Mouse (Mus musculus) Muller cell, postnatal 12 days (primary cell): Measurements from ENCODE around the gene Zfp689.
A peak's percentile ranks its signal among the peaks of the same experiment; 100 is the strongest.
"Not testable (repeated sequence)": the region's sequence is repeated elsewhere in the genome, so short reads cannot be mapped to it uniquely, and the experiment has no call there.

Experiments used
- DNase-seq: peaks from one replicate; pipeline ENCODE4 v3.0.0-alpha.2; 2015; ENCODE audit errors: inconsistent ontology term

Gene Zfp689

DNA sequence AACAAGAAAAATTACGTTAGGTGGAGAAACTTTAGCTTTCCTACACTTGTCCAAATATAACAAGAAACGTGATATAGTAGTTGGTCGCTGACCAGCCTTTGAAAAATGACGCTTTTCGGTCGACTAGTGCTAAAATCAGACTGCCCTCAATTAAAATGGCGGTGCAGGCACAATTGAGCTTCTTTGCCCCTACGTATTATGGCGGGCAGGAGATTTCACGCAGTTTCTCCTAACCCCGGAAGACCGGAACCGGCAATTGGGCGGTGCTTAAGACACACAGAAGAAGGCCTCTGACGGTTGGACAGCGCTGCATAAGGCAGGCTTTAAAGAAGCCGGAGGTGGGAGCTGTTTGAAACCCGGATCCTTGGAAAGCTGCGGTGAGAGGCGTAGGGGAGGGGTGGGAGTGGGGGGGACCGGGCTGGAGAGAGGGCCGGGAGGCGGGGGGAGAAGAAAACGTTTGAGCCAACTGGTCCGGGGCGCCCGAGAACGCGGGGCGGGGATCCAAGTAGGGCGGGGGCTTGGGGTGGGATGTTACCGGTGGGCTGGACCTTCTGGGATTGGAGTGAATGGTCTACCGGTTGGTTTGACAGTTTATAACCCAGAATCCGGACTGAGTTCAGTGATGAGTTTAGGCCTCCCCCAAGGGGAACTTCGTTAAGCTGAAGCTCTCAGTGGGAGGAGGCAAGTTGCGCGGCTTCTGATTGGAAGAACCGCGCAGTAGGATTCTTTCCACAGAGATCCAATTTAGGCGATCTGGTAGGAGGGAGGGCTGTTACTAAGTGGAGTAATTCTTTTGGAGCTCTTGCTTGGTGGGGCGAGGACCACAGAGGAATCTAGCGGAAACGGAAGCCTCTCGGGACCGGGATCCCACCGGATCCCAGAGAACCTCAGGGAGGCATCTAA lies 22.0 kb upstream of the Zfp689 start:
- peak; percentile 98 for DNase-seq

DNA sequence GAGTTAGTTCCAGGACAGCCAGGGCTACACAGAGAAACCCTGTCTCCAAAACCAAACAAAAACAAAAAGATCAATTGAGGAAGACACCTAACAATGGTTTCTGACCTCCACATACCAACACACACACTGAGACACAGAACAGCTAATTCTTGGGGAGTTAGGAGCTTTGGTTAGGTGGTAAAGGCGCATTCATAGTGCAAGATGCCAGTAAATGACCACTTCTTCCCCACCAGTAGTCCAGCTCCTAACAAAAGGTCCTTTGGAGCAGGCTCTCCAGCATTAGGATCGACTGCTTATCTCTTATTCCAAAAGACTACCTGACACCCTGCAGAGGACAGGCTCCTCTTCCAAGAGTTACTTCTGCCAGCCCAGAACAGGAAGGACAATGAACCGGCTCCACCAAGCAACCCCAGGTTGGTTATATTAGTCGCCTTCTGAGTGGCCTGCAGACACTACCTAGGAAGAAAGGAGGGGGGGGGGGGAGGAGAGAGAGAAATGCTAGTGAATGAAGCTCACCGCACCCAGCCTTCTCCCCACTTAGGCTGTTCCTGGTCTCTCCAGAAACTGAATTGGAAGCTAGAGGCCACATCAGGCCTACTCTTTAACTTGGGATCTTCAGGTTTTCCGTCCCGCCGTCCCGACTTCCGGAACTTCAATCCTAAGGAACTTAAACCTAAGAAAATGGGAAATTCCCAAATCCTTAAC lies 21.2 kb upstream of the Zfp689 start:
- no peak for DNase-seq

DNA sequence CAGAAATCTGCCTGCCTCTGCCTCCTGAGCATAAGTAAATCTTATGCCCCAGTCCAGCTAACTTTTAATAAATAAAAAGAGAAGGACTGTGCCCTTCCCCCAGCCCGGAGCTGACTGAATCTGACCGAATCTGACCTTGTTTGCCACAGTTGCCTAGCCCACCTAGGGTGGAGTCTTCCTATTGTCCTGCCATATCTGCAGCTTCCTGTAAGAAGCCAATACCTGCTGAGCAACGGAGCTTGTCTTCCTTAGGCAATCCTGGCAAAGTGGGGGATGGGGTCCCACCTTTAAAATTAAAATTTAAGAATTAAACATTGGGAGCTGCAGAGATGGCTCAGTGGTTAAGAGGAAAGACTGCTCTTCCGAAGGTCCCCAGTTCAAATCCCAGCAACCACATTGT lies 17.6 kb upstream of the Zfp689 start:
- no peak for DNase-seq

DNA sequence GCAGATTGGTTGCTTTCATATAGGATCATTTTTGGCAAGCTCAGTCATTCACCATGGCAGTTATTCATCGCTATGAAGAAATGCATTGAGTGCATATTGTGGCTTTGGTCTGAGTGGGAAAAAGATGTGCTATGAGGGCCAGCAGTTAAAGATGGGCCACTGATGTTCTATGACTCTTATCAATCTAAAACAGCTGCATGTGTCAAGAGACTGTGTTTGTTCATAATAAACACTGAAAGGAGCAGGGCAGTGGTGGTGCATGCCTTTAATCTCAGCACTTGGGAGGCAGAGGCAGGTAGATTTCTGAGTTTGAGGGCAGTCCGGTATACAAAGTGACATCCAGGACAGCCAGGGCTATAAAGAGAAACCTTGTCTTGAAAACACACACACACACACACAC lies 16.7 kb upstream of the Zfp689 start:
- not testable (repeated sequence) for DNase-seq

DNA sequence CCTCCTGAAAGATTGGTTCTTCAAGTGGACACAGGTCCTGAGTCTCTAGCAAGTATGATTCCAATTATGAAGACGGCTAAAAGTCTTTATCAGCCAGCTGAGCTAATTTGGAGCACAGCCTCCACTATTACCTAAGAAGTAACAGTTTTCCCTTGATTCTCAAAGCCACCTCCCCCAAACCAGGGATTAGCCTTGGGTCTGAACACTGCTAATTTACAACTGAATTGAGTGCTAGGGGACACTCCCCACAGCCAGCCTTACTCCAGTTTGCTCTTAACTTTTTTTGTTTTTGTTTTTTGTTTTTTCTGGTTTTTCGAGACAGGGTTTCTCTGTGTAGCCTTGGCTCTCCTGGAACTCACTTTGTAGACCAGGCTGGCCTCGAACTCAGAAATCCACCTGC lies 16.2 kb upstream of the Zfp689 start:
- DNase-seq: no peak

DNA sequence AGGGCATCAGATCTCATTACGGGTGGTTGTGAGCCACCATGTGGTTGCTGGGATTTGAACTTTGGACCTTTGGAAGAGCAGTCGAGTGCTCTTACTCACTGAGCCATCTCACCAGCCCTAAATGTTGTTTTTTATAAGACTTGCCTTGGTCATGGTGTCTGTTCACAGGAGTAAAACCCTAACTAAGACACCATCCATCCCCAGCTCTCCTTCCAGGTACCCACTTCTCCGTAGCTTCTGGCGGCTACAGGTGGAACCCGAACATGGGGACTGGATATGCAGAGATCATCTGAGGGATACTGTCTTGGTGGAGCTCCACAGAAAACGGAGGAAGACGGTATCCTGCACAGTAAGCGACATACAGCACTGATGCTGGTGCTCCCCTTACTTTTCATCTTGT lies 10.4 kb upstream of the Zfp689 start, which contains the start of gene Prr14:
Gene Prr14 (plus strand): TSS at position 301 of the 400 bp plus-strand sequence.
- not testable (repeated sequence) for DNase-seq

DNA sequence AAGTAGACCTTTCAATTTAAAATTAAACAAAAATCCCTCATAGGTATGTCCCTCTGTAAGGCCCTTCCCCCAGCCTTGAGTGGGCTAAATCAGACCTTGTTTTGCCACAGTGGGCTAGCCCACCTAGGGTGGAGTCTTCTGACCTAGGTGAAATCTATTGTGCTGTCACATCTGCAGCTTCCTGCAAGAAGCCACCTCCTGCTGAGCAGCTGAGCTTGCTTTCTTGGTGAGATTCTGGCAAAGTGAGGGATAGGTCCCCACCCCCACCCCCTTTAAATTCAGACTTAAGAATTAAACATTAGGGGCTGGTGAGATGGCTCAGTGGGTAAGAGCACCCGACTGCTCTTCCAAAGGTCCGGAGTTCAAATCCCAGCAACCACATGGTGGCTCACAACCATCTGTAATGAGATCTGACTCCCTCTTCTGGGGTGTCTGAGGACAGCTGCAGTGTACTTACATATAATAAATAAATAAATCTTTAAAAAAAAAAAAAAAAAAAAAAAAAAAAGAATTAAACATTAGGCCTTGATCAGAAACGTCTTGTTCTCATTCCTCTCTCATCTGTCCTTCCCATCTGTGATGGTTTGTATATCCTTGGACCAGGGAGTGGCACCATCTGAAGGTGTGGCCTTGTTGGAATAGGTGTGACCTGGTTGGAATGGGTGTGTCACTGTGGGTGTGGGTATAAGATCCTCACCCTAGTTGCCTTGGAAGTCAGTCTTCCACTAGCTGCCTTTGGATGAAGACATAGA lies 9.6 kb upstream of the Zfp689 start:
- DNase-seq: not testable (repeated sequence)

DNA sequence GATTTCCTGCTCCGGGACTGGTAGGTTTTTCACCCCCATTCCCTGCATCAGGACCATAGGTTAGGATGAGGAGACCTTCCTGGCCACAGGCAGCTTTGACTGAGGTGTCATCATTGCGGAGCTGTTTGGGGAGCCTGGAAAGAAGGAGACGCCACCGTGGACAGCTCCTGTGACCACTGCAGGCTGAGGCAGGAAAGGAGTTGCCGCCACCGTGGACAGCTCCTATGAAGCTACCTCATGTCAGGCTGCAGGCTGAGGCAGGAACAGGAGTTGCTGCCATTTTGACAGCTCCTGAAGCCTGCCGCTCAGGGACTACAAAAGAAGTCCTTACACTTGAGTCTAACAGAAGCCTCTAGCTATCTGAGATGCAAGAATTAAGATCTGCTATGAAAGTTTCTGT lies 5.9 kb upstream of the Zfp689 start:
- DNase-seq: no peak

DNA sequence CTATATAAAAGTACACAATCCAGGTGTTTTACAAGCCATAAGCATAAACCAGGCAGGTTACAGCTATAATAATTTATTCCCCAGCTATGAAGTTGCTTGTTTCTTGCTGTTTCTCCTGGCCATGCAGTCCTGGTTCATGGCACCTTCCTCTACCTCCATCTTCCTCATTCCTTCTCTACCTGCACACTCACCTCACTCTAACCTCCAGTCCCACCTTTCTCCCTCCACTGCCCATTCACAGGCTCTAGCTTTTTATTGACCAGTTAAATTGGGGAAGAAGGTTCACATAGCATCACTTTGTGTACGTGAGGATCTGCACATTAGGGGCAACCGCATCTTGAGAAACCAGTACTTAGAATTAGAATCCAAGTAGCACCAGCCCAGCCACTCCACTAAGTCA lies 4.1 kb upstream of the Zfp689 start:
- DNase-seq: no peak

DNA sequence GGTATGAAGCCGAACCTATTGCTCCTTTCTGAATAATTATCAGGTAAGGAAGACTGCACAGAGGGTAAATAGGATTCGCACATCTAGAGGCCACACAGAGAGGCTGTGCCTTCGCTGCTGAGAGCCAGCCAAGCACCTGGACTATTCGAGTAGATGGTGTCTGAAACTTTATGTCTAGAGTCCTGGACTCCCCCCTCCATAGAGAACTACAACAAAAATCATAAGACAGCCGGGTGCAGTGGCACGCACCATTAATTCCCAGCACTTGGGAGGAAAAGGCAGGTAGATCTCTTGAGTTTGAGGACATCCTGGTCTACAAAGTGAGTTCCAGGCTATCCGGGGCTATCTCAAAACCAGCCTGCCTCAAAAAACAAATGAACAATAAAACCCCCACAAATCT lies 1.0 kb upstream of the Zfp689 start:
- no peak for DNase-seq

DNA sequence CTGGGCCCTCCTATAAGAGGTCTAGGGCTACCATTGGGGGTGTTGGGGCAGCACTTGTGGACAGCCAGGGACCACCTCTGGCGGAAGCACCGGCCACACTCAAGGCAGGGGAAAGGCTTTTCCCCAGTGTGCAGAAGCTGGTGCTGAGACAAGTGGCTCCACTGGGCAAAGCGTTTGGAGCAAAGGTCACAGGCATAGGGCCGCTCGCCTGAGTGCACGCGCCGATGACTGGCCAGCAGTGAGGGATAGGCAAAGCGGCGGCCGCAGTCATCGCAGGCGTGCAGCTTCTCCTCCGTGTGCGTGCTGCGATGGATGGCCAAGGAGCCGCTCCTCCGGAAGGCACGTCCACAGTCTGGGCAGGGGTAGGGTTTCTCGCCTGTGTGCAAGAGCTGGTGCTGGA lies 5.0 kb downstream of the Zfp689 start:
- DNase-seq: no peak

DNA sequence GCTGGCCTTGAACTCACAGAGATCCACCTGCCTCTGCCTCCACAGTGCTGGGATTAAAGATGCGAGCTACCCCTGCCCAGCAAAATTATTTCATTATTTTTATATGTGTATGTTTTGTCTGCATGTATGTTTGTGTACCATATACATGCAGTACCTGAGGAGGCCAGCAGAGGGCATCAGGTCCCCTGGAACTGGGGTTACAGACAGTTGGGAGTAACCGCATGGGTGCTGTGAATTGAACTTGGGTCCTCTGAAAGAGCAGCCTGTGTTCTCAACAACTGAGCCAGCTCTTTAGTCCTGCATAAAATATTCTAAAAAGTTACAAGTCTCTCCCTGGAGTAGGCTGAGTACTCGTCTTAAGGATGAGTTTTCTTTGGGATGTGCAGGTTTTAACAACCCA lies 11.2 kb downstream of the Zfp689 start:
- DNase-seq: no peak

DNA sequence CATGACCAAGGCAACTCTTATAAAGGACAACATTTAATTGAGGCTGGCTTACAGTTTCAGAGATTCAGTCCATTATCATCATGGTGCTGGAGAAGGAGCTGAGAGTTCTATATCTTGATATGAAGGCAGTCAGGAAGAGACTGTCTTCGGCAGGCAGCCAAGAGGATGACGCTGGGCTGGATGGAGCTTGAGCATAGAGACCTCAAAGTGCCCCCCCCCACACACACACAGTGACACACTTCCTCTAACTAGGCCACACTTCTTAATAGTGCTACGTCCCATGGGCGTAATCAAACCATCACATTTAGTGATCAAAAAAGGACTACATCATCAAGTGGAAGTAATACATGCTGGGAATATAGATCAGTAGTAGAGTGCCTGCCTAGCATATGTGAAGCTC lies 13.8 kb downstream of the Zfp689 start:
- no peak for DNase-seq

DNA sequence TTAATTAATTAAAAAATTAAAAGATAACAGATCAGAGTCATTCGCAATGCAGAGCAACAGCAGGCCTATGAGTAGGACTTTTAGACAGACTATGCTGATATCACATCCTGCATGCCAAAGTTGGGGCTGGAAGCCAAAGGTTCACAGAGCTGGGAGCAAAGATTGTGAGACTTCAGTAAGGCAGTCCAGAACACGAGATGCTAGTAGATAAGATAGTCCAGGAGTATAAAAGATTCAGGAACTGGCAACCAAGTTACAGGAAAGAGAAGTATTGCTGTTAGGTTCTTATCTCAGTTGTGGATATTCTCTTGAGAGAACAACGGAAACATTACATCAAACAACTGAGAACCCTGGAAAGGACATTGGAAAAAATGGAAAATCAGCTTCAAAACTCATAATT lies 22.6 kb downstream of the Zfp689 start:
- no peak for DNase-seq

DNA sequence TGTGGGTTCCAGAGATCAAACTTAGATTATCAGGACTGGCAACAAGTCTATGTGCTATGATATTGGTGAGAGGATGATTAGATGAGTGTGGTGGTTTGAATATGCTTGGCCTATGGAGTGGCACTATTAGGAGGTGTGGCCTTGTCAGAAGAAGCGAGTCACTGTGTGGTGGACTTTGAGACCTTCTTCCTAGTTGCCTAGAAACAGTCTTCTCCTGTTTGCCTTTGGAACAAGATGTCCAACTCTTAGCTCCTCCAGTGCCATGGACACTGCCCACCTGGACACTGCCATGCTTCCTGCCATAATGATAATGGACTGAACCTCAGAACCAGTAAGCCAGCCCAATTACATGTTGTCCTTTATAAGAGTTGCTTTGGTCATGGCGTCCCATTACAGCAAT lies 23.0 kb downstream of the Zfp689 start:
- no peak for DNase-seq

DNA sequence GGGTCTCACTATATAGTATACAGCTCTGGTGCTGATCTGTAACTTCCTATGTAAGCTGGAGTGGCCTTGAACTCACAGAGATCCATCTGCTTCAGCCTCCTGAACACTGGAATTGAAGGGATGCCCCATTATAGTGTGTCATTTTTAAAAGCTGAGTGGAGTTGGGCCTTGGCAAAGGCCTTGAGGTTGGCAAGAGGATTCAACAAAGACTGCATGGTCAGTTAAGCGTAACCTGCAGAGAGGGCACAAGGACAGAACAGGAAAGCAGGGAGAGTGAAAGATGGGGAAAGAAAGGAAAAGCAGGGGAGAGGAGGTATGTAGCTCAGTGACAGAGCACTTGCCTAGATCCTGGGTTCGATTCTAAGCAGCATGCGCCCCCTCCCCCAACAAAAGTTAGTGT lies 23.7 kb downstream of the Zfp689 start:
- no peak for DNase-seq

DNA sequence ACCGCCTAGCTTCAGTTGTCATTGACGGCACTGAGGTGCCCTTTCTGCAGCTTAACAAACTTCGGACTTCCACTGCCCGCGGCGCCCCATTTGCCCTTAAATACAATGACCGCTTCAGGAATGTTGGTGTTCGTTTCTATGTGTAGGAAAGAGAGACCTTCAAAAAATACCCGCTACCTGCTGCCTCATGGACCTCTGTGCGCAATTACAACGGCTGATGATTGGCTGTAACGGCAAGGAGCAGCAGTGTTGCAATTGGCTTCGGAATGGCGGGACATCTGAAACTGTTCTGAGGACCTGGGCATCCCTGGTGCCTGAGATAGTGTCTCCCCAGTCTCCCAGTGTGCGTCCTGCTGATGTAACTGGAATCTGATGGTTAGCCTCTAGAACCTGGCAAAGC lies 26.7 kb downstream of the Zfp689 start:
- no peak for DNase-seq

DNA sequence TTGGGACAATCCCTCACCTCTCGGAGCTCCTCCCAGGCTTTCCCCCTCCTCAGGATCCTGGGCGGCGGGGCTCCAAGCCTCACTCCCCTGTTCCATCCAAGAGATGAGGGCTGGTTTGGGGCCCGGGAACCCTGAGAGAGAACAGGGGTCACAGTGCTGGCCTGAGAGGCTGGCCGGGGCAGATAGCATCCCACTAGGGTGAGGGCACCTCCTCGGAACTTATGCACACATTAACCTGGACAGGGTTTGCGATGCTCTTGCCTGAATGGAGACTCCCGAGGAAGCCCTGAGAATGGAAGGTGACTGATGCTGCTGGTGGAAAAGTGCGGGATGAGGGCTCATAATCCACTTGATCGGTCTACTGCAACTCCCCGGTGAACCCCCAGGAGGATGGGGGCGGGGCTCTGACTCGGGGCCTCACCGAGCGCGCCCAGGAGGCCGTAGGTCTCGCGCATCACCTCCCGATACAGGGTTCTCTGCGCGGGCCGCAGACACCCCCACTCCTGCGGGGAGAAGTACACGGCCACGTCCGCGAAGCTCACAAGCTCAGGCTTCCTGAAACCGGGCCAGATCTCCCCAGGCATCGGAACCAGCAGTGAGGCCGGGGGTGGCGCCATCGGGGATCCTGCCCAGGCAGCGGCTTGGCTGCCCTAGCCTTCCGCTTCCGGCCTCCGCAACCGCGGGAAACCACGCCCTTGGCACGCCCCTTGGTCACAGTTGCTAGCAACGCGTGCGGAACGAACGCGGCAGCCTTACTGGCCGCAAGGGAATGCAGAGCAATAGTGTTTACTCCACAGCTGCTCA lies 27.4 kb downstream of the Zfp689 start, which contains the start of gene Zfp688:
Gene Zfp688 (minus strand): TSS at position 681 of the 804 bp plus-strand sequence.
- peak; percentile 94 for DNase-seq

DNA sequence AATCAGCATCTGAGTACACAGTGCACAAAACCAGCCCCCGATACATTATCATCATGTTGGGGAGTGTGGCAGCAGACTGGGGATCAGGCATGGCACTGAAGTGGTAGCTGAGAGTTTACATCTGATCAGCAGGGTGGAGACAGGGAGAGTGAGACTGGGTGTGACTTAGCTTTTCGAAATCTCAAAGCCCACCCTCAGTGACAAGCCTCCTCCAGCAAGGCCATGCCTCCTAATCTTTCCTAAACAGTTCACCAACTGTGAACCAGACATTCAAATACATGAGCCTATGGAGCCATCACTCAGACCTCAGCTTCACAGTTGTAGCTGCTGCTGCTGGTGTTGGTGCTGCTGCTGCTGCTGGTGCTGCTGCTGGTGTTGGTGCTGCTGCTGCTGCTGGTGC lies 37.5 kb downstream of the Zfp689 start:
- DNase-seq: no peak

DNA sequence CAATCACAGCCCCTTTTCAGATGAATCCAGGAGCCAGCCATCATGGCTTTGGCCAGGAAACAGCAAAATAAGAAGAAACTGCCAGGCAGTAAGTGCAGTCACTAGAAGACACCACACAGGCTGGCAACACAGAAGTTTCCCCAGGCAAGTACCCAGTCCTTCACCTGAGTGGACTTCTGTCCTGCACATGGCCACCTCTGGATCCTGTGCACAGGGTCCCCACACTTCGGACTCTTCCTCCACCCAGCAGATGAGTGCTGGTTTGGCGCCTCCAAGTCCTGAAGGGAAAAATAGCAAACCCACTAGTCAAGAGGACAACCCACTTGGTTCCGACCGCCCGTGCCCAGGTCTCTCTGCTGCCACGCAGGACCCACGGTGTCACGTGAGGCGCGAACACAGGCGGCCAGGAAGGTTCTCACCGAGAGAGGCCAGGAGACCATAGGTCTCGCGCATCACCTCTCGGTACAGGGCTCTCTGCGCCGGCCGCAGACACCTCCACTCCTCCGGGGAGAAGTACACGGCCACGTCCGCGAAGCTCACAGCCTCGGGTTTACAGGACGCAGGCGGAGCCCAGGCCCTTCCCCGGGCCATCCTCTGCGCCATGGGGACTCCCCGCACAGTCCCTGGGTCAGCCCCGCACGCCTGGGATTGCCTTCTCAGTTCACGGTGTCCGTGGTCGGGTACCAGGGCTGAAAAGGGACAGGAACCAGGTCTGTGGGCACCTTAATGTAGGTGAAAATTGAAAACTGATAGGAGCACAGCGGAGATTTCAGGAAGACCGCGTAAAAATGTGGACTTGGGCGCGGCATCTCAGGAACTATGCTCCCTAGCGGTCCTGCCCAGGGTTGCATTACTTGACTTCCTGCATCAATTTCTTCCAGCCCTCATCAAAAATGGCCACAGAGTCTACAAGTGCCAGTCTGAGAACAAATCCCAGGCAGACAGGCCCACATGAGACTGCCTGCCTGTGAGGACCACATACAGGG lies 42.7 kb downstream of the Zfp689 start, which contains the start of gene Zfp764:
Gene Zfp764 (minus strand): TSS at position 821 of the 986 bp plus-strand sequence.
- peak; percentile 77 for DNase-seq
